Mouse (Mus musculus) heart, adult 2 months (tissue): ENCODE data around the gene Mcoln1. TPM values are rescaled to one million over a fixed set of nuclear protein-coding genes. Genes with fewer than 3 reads are reported as not detected.

Experiments used
- DNase-seq, 2 experiments: peaks; one replicate each; pipeline ENCODE4 v3.0.0; 2021
- H3K27ac ChIP-seq: fragments of 200-600 bp; 2 replicates; pipeline ENCODE4 v1.8.1; 2022
- H3K27me3 ChIP-seq: fragments of 200-500 bp; 2 replicates; pipeline ENCODE4 v1.6.1; 2012; ENCODE audit warnings: mild to moderate bottlenecking, low read length, inconsistent platforms, mixed read lengths; ENCODE audit not compliant: control insufficient read depth, insufficient read depth
- H3K36me3 ChIP-seq: fragments of 200-500 bp; 2 replicates; pipeline ENCODE4 v1.6.1; 2012; ENCODE audit warnings: low read length, inconsistent platforms; ENCODE audit not compliant: control insufficient read depth, insufficient read depth
- H3K4me1 ChIP-seq: fragments of 200-500 bp; 2 replicates; pipeline ENCODE4 v1.6.1; 2011; ENCODE audit warnings: low read length; ENCODE audit not compliant: control insufficient read depth, insufficient read depth
- H3K4me3 ChIP-seq: fragments of 200-600 bp; 2 replicates; pipeline ENCODE4 v1.8.1; 2022
- H3K79me2 ChIP-seq: fragments of 200-500 bp; replicated peaks from 2 replicates; pipeline ENCODE4 v1.6.1; 2012; ENCODE audit warnings: mild to moderate bottlenecking, inconsistent platforms, low read length, moderate library complexity, mixed read lengths; ENCODE audit not compliant: control insufficient read depth, insufficient read depth
- H3K9ac ChIP-seq: fragments of 200-500 bp; 2 replicates; pipeline ENCODE4 v1.6.1; 2012; ENCODE audit warnings: low read depth, mild to moderate bottlenecking, control low read depth, inconsistent platforms, low read length, mixed read lengths
- CTCF ChIP-seq: fragments of 200-600 bp; IDR thresholded peaks from 2 replicates; pipeline ENCODE4 v1.8.1; 2022; ENCODE audit warnings: antibody characterized with exemption, mild to moderate bottlenecking, moderate library complexity
- EP300 ChIP-seq: fragments of 200-500 bp; IDR thresholded peaks from 2 replicates; pipeline ENCODE4 v1.6.1; 2011; ENCODE audit warnings: low read depth, low read length, control low read depth; ENCODE audit not compliant: insufficient read depth
- POLR2A ChIP-seq: fragments of 200-500 bp; IDR thresholded peaks from 2 replicates; pipeline ENCODE4 v1.6.1; 2011; ENCODE audit warnings: mild to moderate bottlenecking, low read depth, low read length, control low read depth; ENCODE audit not compliant: insufficient read depth
- WGBS: fragments of 180-500 bp; shearing (Covaris S2); methylation state at CpG from one replicate; pipeline ENCODE4 v1.1.7; 2018; 5-methylcytosine and 5-hydroxymethylcytosine counted together
- intact Hi-C: fragments of 180-260 bp; cut with DNase I; formaldehyde crosslinking; loops from one replicate; pipeline ENCODE4 v1.15.1; 2025
- polyA plus RNA-seq: library from polyadenylated mRNA; depleted of rRNA; stranded (reverse); fragments of >200 nt; gene quantifications from 2 replicates; pipeline ENCODE4 v1.2.3, GENCODE M21; 2012; rRNA removed
- total RNA-seq, 2 experiments: library from RNA; stranded (reverse); gene quantifications; 2 replicates each; pipeline ENCODE4 v1.2.3; 2021

Mcoln1 gene
- total and polyA plus RNA-seq, 3 experiments, result 20.6 to 86.9 (median 23.1) TPM

- Histone ChIP-seq H3K4me1 (no peaks in the 10 kb centered on the region), H3K27ac (no peak overlapping the region), H3K36me3 (no peaks in the 10 kb centered on the region), H3K79me2 (no peaks in the 10 kb centered on the region), H3K27me3 (no peaks in the 10 kb centered on the region), H3K9ac (no peak overlapping the region), H3K4me3 (no peak overlapping the region)
- intact Hi-C loops, result no loop called here
- TF ChIP-seq CTCF (no peak), POLR2A (no peak), EP300 (no peak)
- no peak for DNase-seq
- 97% methylated on average over 26 of the region's 26 CpGs for WGBS
Measured at GRCm38 (mm10) chr8:3537666-3538065, 37.4 kb downstream of the Mcoln1 start.

- H3K9ac ChIP-seq, result no peak overlapping the region
- H3K27ac ChIP-seq, result no peak overlapping the region
- no peak overlapping the region for H3K4me3 ChIP-seq
- intact Hi-C loops, result no loop called here
- WGBS, result 81% methylated on average over 7 of the region's 7 CpGs
- no peaks in the 10 kb centered on the region for H3K27me3 ChIP-seq
- TF ChIP-seq EP300 (no peak), POLR2A (no peak), CTCF (no peak)
- no peak for DNase-seq
- no peaks in the 10 kb centered on the region for H3K79me2 ChIP-seq
- H3K36me3 ChIP-seq, result no peaks in the 10 kb centered on the region
- H3K4me1 ChIP-seq, result no peaks in the 10 kb centered on the region
Measured at GRCm38 (mm10) chr8:3539146-3539545, 38.9 kb downstream of the Mcoln1 start.

- intact Hi-C loops, result no loop called here
- WGBS, result 94% methylated on average over 4 of the region's 4 CpGs
- H3K36me3 ChIP-seq, result no peaks in the 10 kb centered on the region
- no peak for DNase-seq
- no peak overlapping the region for H3K9ac ChIP-seq
- no peaks in the 10 kb centered on the region for H3K4me1 ChIP-seq
- H3K27ac ChIP-seq, result no peak overlapping the region
- no peaks in the 10 kb centered on the region for H3K27me3 ChIP-seq
- H3K4me3 ChIP-seq, result no peak overlapping the region
- TF ChIP-seq EP300 (no peak), POLR2A (no peak), CTCF (no peak)
- no peaks in the 10 kb centered on the region for H3K79me2 ChIP-seq
Measured at GRCm38 (mm10) chr8:3540076-3540475, 39.8 kb downstream of the Mcoln1 start.

GRCm38 (mm10) chr8:3546511-3546910, 46.3 kb downstream of the Mcoln1 start:
- Histone ChIP-seq H3K9ac (no peak overlapping the region), H3K4me1 (no peaks in the 10 kb centered on the region), H3K27me3 (no peaks in the 10 kb centered on the region), H3K27ac (no peak overlapping the region), H3K36me3 (no peaks in the 10 kb centered on the region), H3K79me2 (no peaks in the 10 kb centered on the region), H3K4me3 (no peak overlapping the region)
- no peak for TF ChIP-seq POLR2A
- intact Hi-C loops, result no loop called here
- 97% methylated on average over 2 of the region's 2 CpGs for WGBS
- no peak for DNase-seq

- TF ChIP-seq EP300 (no peak), CTCF (no peak), POLR2A (no peak)
- H3K9ac ChIP-seq, result no peak overlapping the region
- H3K27me3 ChIP-seq, result no peaks in the 10 kb centered on the region
- 71% methylated on average over 1 of the region's 1 CpGs for WGBS
- DNase-seq, result no peak
- no peaks in the 10 kb centered on the region for H3K36me3 ChIP-seq
- H3K27ac ChIP-seq, result no peak overlapping the region
- no peaks in the 10 kb centered on the region for H3K79me2 ChIP-seq
- intact Hi-C loops, result no loop called here
- no peaks in the 10 kb centered on the region for H3K4me1 ChIP-seq
- H3K4me3 ChIP-seq, result no peak overlapping the region
Measured at GRCm38 (mm10) chr8:3552240-3552639, 52.0 kb downstream of the Mcoln1 start.

GRCm38 (mm10) chr8:3556114-3556513, 55.9 kb downstream of the Mcoln1 start:
- Histone ChIP-seq H3K4me1 (no peaks in the 10 kb centered on the region), H3K36me3 (no peaks in the 10 kb centered on the region), H3K9ac (no peak overlapping the region), H3K27ac (no peak overlapping the region), H3K27me3 (no peaks in the 10 kb centered on the region), H3K4me3 (no peak overlapping the region), H3K79me2 (no peaks in the 10 kb centered on the region)
- intact Hi-C loops, result loop anchor here (5.0 kb wide), 1 partner anchor 66 kb away; the partner anchor contains the start of genes Pet100 and Xab2
- DNase-seq, result no peak
- WGBS, result 56% methylated on average over 4 of the region's 4 CpGs
- no peak for TF ChIP-seq POLR2A
- TF ChIP-seq EP300, result no peak
- no peak for TF ChIP-seq CTCF

Other genes starting within 250 kb of the Mcoln1 start
- 100 to 1,000 TPM; 112 to 145 TPM for gene Insr, start 220.8 kb upstream of the Mcoln1 start, total RNA-seq
- gene Insr, start 220.8 kb upstream of the Mcoln1 start, polyA plus RNA-seq, result 24.6 and 42.3 TPM in 2 replicates
- under 1 TPM; 0.57 TPM for gene A430078G23Rik, start 147.0 kb upstream of the Mcoln1 start, total RNA-seq
- gene A430078G23Rik, start 147.0 kb upstream of the Mcoln1 start, polyA plus RNA-seq, result 0.41 and 0.53 TPM in 2 replicates
- 10 to 100 TPM; 18.7 to 20.4 TPM for gene Arhgef18, start 107.5 kb upstream of the Mcoln1 start, total RNA-seq
- gene Arhgef18, start 107.5 kb upstream of the Mcoln1 start, polyA plus RNA-seq, result 12.3 and 15.3 TPM in 2 replicates
- 1 to 10 TPM; 2.4 to 3.1 TPM for gene Pex11g, start 32.8 kb upstream of the Mcoln1 start, total RNA-seq
- 4.5 and 5.5 TPM in 2 replicates for gene Pex11g, start 32.8 kb upstream of the Mcoln1 start, polyA plus RNA-seq
- gene Tex45, start 29.6 kb upstream of the Mcoln1 start, total RNA-seq, result under 1 TPM in 1 of 2 experiments, not detected in 1; 0.14 TPM
- 0.12 TPM in 1 of 2 replicates, not detected in the other for gene Tex45, start 29.6 kb upstream of the Mcoln1 start, polyA plus RNA-seq
- 10 to 100 TPM; 24.9 to 30.7 TPM for gene Zfp358, start 7.3 kb upstream of the Mcoln1 start, total RNA-seq
- gene Zfp358, start 7.3 kb upstream of the Mcoln1 start, polyA plus RNA-seq, result 51.3 and 53.9 TPM in 2 replicates
- 10 to 100 TPM in 1 of 2 experiments, 1 to 10 TPM in 1; 8.5 to 11.1 TPM for gene Pnpla6, start 14.9 kb downstream of the Mcoln1 start, total RNA-seq
- 24.8 and 25.1 TPM in 2 replicates for gene Pnpla6, start 14.9 kb downstream of the Mcoln1 start, polyA plus RNA-seq
- under 1 TPM in 1 of 2 experiments, not detected in 1; 0.39 TPM for gene C330021F23Rik, start 67.5 kb downstream of the Mcoln1 start, total RNA-seq
- 0.50 TPM in 1 of 2 replicates, not detected in the other for gene C330021F23Rik, start 67.5 kb downstream of the Mcoln1 start, polyA plus RNA-seq
- gene Camsap3, start 86.8 kb downstream of the Mcoln1 start, total RNA-seq, result 1 to 10 TPM in 1 of 2 experiments, under 1 TPM in 1; 0.68 to 1.2 TPM
- 1.8 and 1.9 TPM in 2 replicates for gene Camsap3, start 86.8 kb downstream of the Mcoln1 start, polyA plus RNA-seq
- 10 to 100 TPM; 15.3 to 15.4 TPM for gene Xab2, start 120.9 kb downstream of the Mcoln1 start, total RNA-seq
- gene Xab2, start 120.9 kb downstream of the Mcoln1 start, polyA plus RNA-seq, result 27.0 and 30.1 TPM in 2 replicates
- 10 to 100 TPM; 79.1 to 92.2 TPM for gene Pet100, start 121.1 kb downstream of the Mcoln1 start, total RNA-seq
- gene Pet100, start 121.1 kb downstream of the Mcoln1 start, polyA plus RNA-seq, result 7.6 and 13.6 TPM in 2 replicates
- gene Pcp2, start 125.1 kb downstream of the Mcoln1 start, total RNA-seq, result not detected
- not detected in 2 replicates for gene Pcp2, start 125.1 kb downstream of the Mcoln1 start, polyA plus RNA-seq
- 1 to 10 TPM; 5.7 to 6.4 TPM for gene Stxbp2, start 130.5 kb downstream of the Mcoln1 start, total RNA-seq
- 9.6 and 13.4 TPM in 2 replicates for gene Stxbp2, start 130.5 kb downstream of the Mcoln1 start, polyA plus RNA-seq
- 1 to 10 TPM in 1 of 2 experiments, under 1 TPM in 1; 0.86 to 2.4 TPM for gene Retn, start 155.3 kb downstream of the Mcoln1 start, total RNA-seq
- gene Retn, start 155.3 kb downstream of the Mcoln1 start, polyA plus RNA-seq, result 3.0 and 8.4 TPM in 2 replicates
- gene Mcemp1, start 165.3 kb downstream of the Mcoln1 start, total RNA-seq, result under 1 TPM; 0.21 to 0.89 TPM
- 0.31 TPM in 1 of 2 replicates, not detected in the other for gene Mcemp1, start 165.3 kb downstream of the Mcoln1 start, polyA plus RNA-seq
- gene Fcor, start 171.9 kb downstream of the Mcoln1 start, total RNA-seq, result 1 to 10 TPM; 1.0 to 1.6 TPM
- 4.2 and 12.9 TPM in 2 replicates for gene Fcor, start 171.9 kb downstream of the Mcoln1 start, polyA plus RNA-seq
- 10 to 100 TPM; 17.6 to 19.3 TPM for gene Trappc5, start 175.8 kb downstream of the Mcoln1 start, total RNA-seq
- gene Trappc5, start 175.8 kb downstream of the Mcoln1 start, polyA plus RNA-seq, result 19.9 and 30.1 TPM in 2 replicates
- under 1 TPM; 0.29 to 0.32 TPM for gene Fcer2a, start 193.7 kb downstream of the Mcoln1 start, total RNA-seq
- gene Fcer2a, start 193.7 kb downstream of the Mcoln1 start, polyA plus RNA-seq, result 0.76 and 0.98 TPM in 2 replicates
- gene Clec4g, start 220.2 kb downstream of the Mcoln1 start, total RNA-seq, result under 1 TPM; 0.66 to 0.70 TPM
- 0.45 and 1.3 TPM in 2 replicates for gene Clec4g, start 220.2 kb downstream of the Mcoln1 start, polyA plus RNA-seq
- gene Cd209a, start 248.5 kb downstream of the Mcoln1 start, total RNA-seq, result under 1 TPM in 1 of 2 experiments, not detected in 1; 0.16 TPM
- gene Cd209a, start 248.5 kb downstream of the Mcoln1 start, polyA plus RNA-seq, result 1.00 TPM in 1 of 2 replicates, not detected in the other